Comparison of ENCODE assay signal across 8 mouse cellular contexts in genomic region chr19:59321990-59322389, GRCm38 (mm10). TPM values are rescaled to one million over a fixed set of nuclear protein-coding genes. Genes with fewer than 3 reads are reported as not detected.
DNase-seq lines count a peak whose midpoint lies in the region; ATAC-seq and TF ChIP-seq lines count a peak whose summit lies in the region.

Gene Rps12-ps3 (plus strand): TSS chr19:59322290.

- TF ChIP-seq CTCF in heart, adult 2 months (IDR thresholded peaks at IDR 0.05) = no peak
- TF ChIP-seq CTCF in testis, adult 2 months (IDR thresholded peaks at IDR 0.05; ENCODE audit: control insufficient read depth, insufficient read depth, insufficient replicate concordance, low read depth, low read length) = no peak

- no peak for DNase-seq in heart, adult 2 months
- DNase-seq in testis, postnatal 14 days (ENCODE audit: low spot score) = no peak
- DNase-seq in heart, postnatal 25 days (ENCODE audit: low spot score) = no peak
- DNase-seq in urinary bladder, postnatal 10 days (ENCODE audit: low spot score) = no peak
- DNase-seq in cerebellum, postnatal 10 days = no peak

- intact Hi-C loops in heart, adult 2 months (cut with DNase I) = no loop called here
- intact Hi-C loops in heart, postnatal 25 days (cut with DNase I) = no loop called here

- H3K36me3 ChIP-seq in heart, adult 2 months (ENCODE audit: control insufficient read depth, insufficient read depth, low read length) = peaks cover 4% of the 10 kb centered on the region
- peaks cover 7% of the 10 kb centered on the region; the same call in 1 of the 2 replicates for H3K36me3 ChIP-seq in heart, embryonic 12.5 days
- no peaks in the 10 kb centered on the region; the same call in 1 of the 2 replicates for H3K36me3 ChIP-seq in testis, adult 2 months (ENCODE audit: control insufficient read depth, insufficient read depth, low read length)
- peaks cover 45% of the 10 kb centered on the region for H3K36me3 ChIP-seq in liver, embryonic 15.5 days (replicated peaks)

- H3K4me3 ChIP-seq in heart, adult 2 months = no peak within 1 kb of the TSS
- H3K4me3 ChIP-seq in heart, embryonic 12.5 days = no peak within 1 kb of the TSS
- no peak within 1 kb of the TSS for H3K4me3 ChIP-seq in testis, adult 2 months (ENCODE audit: control insufficient read depth, low read depth, low read length)
- no peak within 1 kb of the TSS for H3K4me3 ChIP-seq in liver, embryonic 15.5 days (replicated peaks)

- H3K9ac ChIP-seq in heart, adult 2 months (ENCODE audit: low read depth, low read length) = no peak within 1 kb of the TSS
- no peak within 1 kb of the TSS for H3K9ac ChIP-seq in heart, embryonic 12.5 days
- H3K9ac ChIP-seq in liver, embryonic 15.5 days = no peak within 1 kb of the TSS

- H3K9me3 ChIP-seq in heart, embryonic 12.5 days (replicated peaks) = no peaks in the 10 kb centered on the region
- H3K9me3 ChIP-seq in liver, embryonic 15.5 days (replicated peaks) = no peaks in the 10 kb centered on the region

- H3K4me1 ChIP-seq in heart, adult 2 months (ENCODE audit: control insufficient read depth, insufficient read depth, low read length) = 0 out of 2 replicates have a peak, but pooled peaks cover 1% of the 10 kb centered on the region
- H3K4me1 ChIP-seq in heart, embryonic 12.5 days (replicated peaks) = peaks cover 11% of the 10 kb centered on the region
- no peaks in the 10 kb centered on the region for H3K4me1 ChIP-seq in testis, adult 2 months (ENCODE audit: control insufficient read depth, insufficient read depth, low read length)
- peaks cover 2% of the 10 kb centered on the region; the same call in 1 of the 2 replicates for H3K4me1 ChIP-seq in liver, embryonic 15.5 days (replicated peaks)

- no peak within 1 kb of the TSS for H3K4me2 ChIP-seq in heart, embryonic 12.5 days
- H3K4me2 ChIP-seq in liver, embryonic 15.5 days = no peak within 1 kb of the TSS

- peaks cover 9% of the 10 kb centered on the region for H3K79me2 ChIP-seq in heart, adult 2 months (replicated peaks; ENCODE audit: control insufficient read depth, insufficient read depth, low read length)

- no peak for TF ChIP-seq EP300 in heart, adult 2 months (IDR thresholded peaks at IDR 0.05; ENCODE audit: insufficient read depth, low read depth, low read length)

- no peak for TF ChIP-seq POLR2A in heart, adult 2 months (IDR thresholded peaks at IDR 0.05; ENCODE audit: insufficient read depth, low read depth, low read length)
- no peak for TF ChIP-seq POLR2A in testis, adult 2 months (IDR thresholded peaks at IDR 0.05; ENCODE audit: control insufficient read depth, low read depth, low read length)

- ATAC-seq in heart, embryonic 12.5 days (ENCODE audit: insufficient number of reproducible peaks, low FRiP score) = no peak
- no peak for ATAC-seq in liver, embryonic 15.5 days (ENCODE audit: insufficient read depth)

- H3K27me3 ChIP-seq in heart, adult 2 months (ENCODE audit: control insufficient read depth, insufficient read depth, low read length) = no peaks in the 10 kb centered on the region
- H3K27me3 ChIP-seq in heart, embryonic 12.5 days (replicated peaks) = no peaks in the 10 kb centered on the region
- no peaks in the 10 kb centered on the region for H3K27me3 ChIP-seq in testis, adult 2 months (ENCODE audit: control insufficient read depth, insufficient read depth, low read length)
- no peaks in the 10 kb centered on the region for H3K27me3 ChIP-seq in liver, embryonic 15.5 days

- WGBS in heart, adult 2 months = 97% methylated on average over 14 of the region's 14 CpGs
- WGBS in heart, embryonic 12.5 days = 99% methylated on average over 14 of the region's 14 CpGs
- WGBS in liver, embryonic 15.5 days (ENCODE audit: insufficient replicate concordance) = 84% methylated on average over 13 of the region's 14 CpGs

- H3K27ac ChIP-seq in heart, adult 2 months = no peak within 1 kb of the TSS
- H3K27ac ChIP-seq in heart, embryonic 12.5 days (ENCODE audit: poor library complexity, severe bottlenecking) = no peak within 1 kb of the TSS
- no peak within 1 kb of the TSS for H3K27ac ChIP-seq in testis, adult 2 months (ENCODE audit: control insufficient read depth, insufficient read depth, low read depth, low read length)
- H3K27ac ChIP-seq in liver, embryonic 15.5 days (replicated peaks) = no peak within 1 kb of the TSS

RNA-seq across cellular contexts. Expression of gene Rps12-ps3, which starts in this region (rescaled TPM):
- total RNA-seq in heart, adult 2 months (2021) = 100 to 1,000 TPM; 251 to 301 TPM
- polyA plus RNA-seq in heart, adult 2 months (2012; rRNA removed) = 728 and 927 TPM in 2 replicates
- 6.0 TPM in 1 of 2 replicates, not detected in the other for polyA plus RNA-seq in heart, embryonic 12.5 days (2016; fragmentation: Nextera tagmentation; extraction: Ambion mirVana)
- polyA plus RNA-seq in testis, adult 2 months (2012; rRNA removed) = 708 and 907 TPM in 2 replicates
- total RNA-seq in heart, postnatal 25 days (2021) = 100 to 1,000 TPM; 247 to 305 TPM
- polyA plus RNA-seq in liver, embryonic 15.5 days (2015; fragmentation: Nextera tagmentation; extraction: Ambion mirVana) = 13.3 TPM in 1 of 2 replicates, not detected in the other

Comparison
In these comparisons a context has a peak if more than half of its experiments do, and no peak if none do; other contexts are left out.
1. RNA of gene Rps12-ps3 (polyA plus RNA-seq): 728 to 927 TPM in heart, adult 2 months and 708 to 907 TPM in testis, adult 2 months; 13.3 TPM in liver, embryonic 15.5 days and 6.0 TPM in heart, embryonic 12.5 days; every median in the first group is over 10 times any median in the second.